Mouse (Mus musculus): ENCODE measurements around the gene Plpp7.

DNA sequence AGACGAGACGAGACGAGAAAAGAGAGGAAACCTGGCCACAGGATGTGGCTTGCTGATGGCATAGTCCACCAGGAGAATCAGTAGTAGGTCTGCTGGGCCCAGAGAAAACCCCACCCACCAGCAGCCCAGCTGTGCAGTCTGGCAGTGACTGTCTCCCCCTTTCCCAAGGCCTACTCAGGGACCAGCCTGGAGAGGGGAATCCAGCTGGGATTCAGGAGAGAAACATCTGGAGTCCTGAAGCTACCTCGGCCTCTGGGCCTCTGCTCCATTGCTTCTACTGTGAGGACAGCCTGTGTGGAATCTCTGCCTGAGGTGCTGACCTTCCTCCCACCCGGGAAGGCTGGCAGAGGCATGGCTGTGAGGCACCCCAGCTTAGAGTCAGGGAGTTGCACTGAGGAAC, 25.8 kb downstream of the Plpp7 start:
- TF ChIP-seq FLI1 (IDR thresholded peaks at IDR 0.05; ENCODE audit: low read length) (no peak), GATA1 (IDR thresholded peaks at IDR 0.05; ENCODE audit: borderline replicate concordance, low read length) (no peak)

Data from megakaryocyte, embryonic 14.5 days (primary cell).